Mouse (Mus musculus) MEL (cell line): ENCODE measurements around the gene Slfnl1. TPM values are rescaled to one million over a fixed set of nuclear protein-coding genes. Genes with fewer than 3 reads are reported as not detected.

Source experiments
- DNase-seq: peaks from one replicate; pipeline ENCODE4 v3.0.0; 2011; ENCODE audit warnings: low read depth, low spot score
- H3K27ac ChIP-seq: 2 replicates; pipeline ENCODE4 v1.5.1; 2012; ENCODE audit warnings: low read depth, mild to moderate bottlenecking, control low read depth, low read length, moderate library complexity; ENCODE audit not compliant: control insufficient read depth
- H3K27me3 ChIP-seq, 2 experiments: fragments of 150-350 bp in 1 of 2; sonication (generic) in 1 of 2; 2 replicates each; pipeline ENCODE4 v1.6.1; 2012; ENCODE audit warnings: low read length in 2 of 2, mild to moderate bottlenecking in 2 of 2, improper control_type of control experiment in 1 of 2, moderate library complexity in 1 of 2; ENCODE audit not compliant: insufficient read depth in 2 of 2, control insufficient read depth in 1 of 2
- H3K36me3 ChIP-seq, 2 experiments: 2 replicates each; pipeline ENCODE4 v1.6.1; 2012 to 2014; ENCODE audit warnings: low read length in 2 of 2, improper control_type of control experiment in 1 of 2, inconsistent platforms in 1 of 2, mild to moderate bottlenecking in 1 of 2; ENCODE audit not compliant: insufficient read depth in 2 of 2, control insufficient read depth in 1 of 2
- H3K4me1 ChIP-seq, 2 experiments: fragments of 150-350 bp in 1 of 2; sonication (generic) in 1 of 2; 2 replicates each; pipeline ENCODE4 v1.6.1; 2012; ENCODE audit warnings: low read length in 2 of 2, improper control_type of control experiment in 1 of 2, mild to moderate bottlenecking in 1 of 2; ENCODE audit not compliant: insufficient read depth in 2 of 2, control insufficient read depth in 1 of 2
- H3K4me3 ChIP-seq, 2 experiments: fragments of 150-350 bp in 1 of 2; sonication (generic) in 1 of 2; 2 replicates each; pipeline ENCODE4 v1.5.1; 2012; ENCODE audit warnings: low read depth in 2 of 2, low read length in 2 of 2, mild to moderate bottlenecking in 2 of 2, moderate library complexity in 2 of 2, control low read depth in 1 of 2, improper control_type of control experiment in 1 of 2; ENCODE audit not compliant: control insufficient read depth in 1 of 2, insufficient read depth in 1 of 2
- H3K79me2 ChIP-seq: 2 replicates; pipeline ENCODE4 v1.6.1; 2012; ENCODE audit warnings: mild to moderate bottlenecking, low read length, moderate library complexity; ENCODE audit not compliant: control insufficient read depth, poor library complexity, insufficient read depth
- H3K9ac ChIP-seq: 2 replicates; pipeline ENCODE4 v1.6.1; 2012; ENCODE audit warnings: low read depth, mild to moderate bottlenecking, control low read depth, low read length, moderate library complexity; ENCODE audit not compliant: control insufficient read depth, poor library complexity, severe bottlenecking
- H3K9me3 ChIP-seq: fragments of 150-350 bp; sonication (generic); replicated peaks from 2 replicates; pipeline ENCODE4 v1.6.1; 2012; ENCODE audit warnings: mild to moderate bottlenecking, low read length, improper control_type of control experiment, moderate library complexity; ENCODE audit not compliant: insufficient read depth
- BHLHE40 ChIP-seq: IDR thresholded peaks from 2 replicates; pipeline ENCODE4 v1.6.1; 2012; ENCODE audit warnings: low read depth, mild to moderate bottlenecking, inconsistent platforms, low read length, improper control_type of control experiment, borderline replicate concordance
- CTCF ChIP-seq, 3 experiments: IDR thresholded peaks in 2 of 3; conservative IDR thresholded peaks in 1 of 3; 2 replicates each; pipeline ENCODE4 v1.5.1; 2011 to 2012; ENCODE audit warnings: low read length in 3 of 3, low read depth in 2 of 3, mild to moderate bottlenecking in 2 of 3, improper control_type of control experiment in 1 of 3, inconsistent platforms in 1 of 3, mixed read lengths in 1 of 3, moderate library complexity in 1 of 3; ENCODE audit not compliant: control insufficient read depth in 1 of 3, insufficient read depth in 1 of 3, poor library complexity in 1 of 3, severe bottlenecking in 1 of 3
- ELF1 ChIP-seq: IDR thresholded peaks from 2 replicates; pipeline ENCODE4 v1.6.1; 2014; ENCODE audit warnings: low read depth, mild to moderate bottlenecking, inconsistent platforms, low read length, improper control_type of control experiment, moderate library complexity
- EP300 ChIP-seq, 2 experiments: IDR thresholded peaks; 2 replicates each; pipeline ENCODE4 v1.6.1; 2011; ENCODE audit warnings: improper control_type of control experiment in 2 of 2, low read length in 2 of 2, low read depth in 1 of 2, mild to moderate bottlenecking in 1 of 2
- GABPA ChIP-seq: IDR thresholded peaks from 2 replicates; pipeline ENCODE4 v1.6.1; 2012; ENCODE audit warnings: low read depth, mild to moderate bottlenecking, inconsistent platforms, low read length, improper control_type of control experiment, moderate library complexity
- HCFC1 ChIP-seq: IDR thresholded peaks from 2 replicates; pipeline ENCODE4 v1.6.1; 2012; ENCODE audit warnings: low read depth, mild to moderate bottlenecking, inconsistent platforms, low read length, improper control_type of control experiment, moderate library complexity
- JUND ChIP-seq: IDR thresholded peaks from 2 replicates; pipeline ENCODE4 v1.6.1; 2011; ENCODE audit warnings: low read depth, mild to moderate bottlenecking, improper control_type of control experiment, low read length
- KAT2A ChIP-seq: conservative IDR thresholded peaks from 2 replicates; pipeline ENCODE4 v1.6.1; 2012; ENCODE audit warnings: low read depth, low read length, improper control_type of control experiment, inconsistent platforms
- MAFK ChIP-seq: IDR thresholded peaks from 2 replicates; pipeline ENCODE4 v1.6.1; 2011; ENCODE audit warnings: low read depth, mild to moderate bottlenecking, low read length, improper control_type of control experiment, borderline replicate concordance
- MYB ChIP-seq: IDR thresholded peaks from 2 replicates; pipeline ENCODE4 v1.6.1; 2011; ENCODE audit warnings: mild to moderate bottlenecking, low read depth, low read length, improper control_type of control experiment
- MYC ChIP-seq: IDR thresholded peaks from 2 replicates; pipeline ENCODE4 v1.6.1; 2011; ENCODE audit warnings: low read depth, mild to moderate bottlenecking, low read length, improper control_type of control experiment, moderate library complexity
- POLR2AphosphoS2 ChIP-seq: IDR thresholded peaks from 2 replicates; pipeline ENCODE4 v1.6.1; 2011; ENCODE audit warnings: low read length, improper control_type of control experiment
- POLR2AphosphoS5 ChIP-seq: IDR thresholded peaks from 2 replicates; pipeline ENCODE4 v1.6.1; 2012; ENCODE audit warnings: low read depth, borderline replicate concordance, mild to moderate bottlenecking, inconsistent platforms, low read length, moderate library complexity, mixed read lengths
- RAD21 ChIP-seq: IDR thresholded peaks from 2 replicates; pipeline ENCODE4 v1.6.1; 2011; ENCODE audit warnings: mild to moderate bottlenecking, low read depth, low read length, improper control_type of control experiment
- RCOR1 ChIP-seq: IDR thresholded peaks from 2 replicates; pipeline ENCODE4 v1.6.1; 2012; ENCODE audit warnings: low read depth, mild to moderate bottlenecking, inconsistent platforms, low read length, improper control_type of control experiment
- TCF12 ChIP-seq: IDR thresholded peaks from 2 replicates; pipeline ENCODE4 v1.6.1; 2014; ENCODE audit warnings: low read depth, mild to moderate bottlenecking, inconsistent platforms, low read length, improper control_type of control experiment, moderate library complexity
- UBTF ChIP-seq: IDR thresholded peaks from 2 replicates; pipeline ENCODE4 v1.6.1; 2012; ENCODE audit warnings: low read depth, mild to moderate bottlenecking, inconsistent platforms, low read length, improper control_type of control experiment, moderate library complexity, borderline replicate concordance; ENCODE audit not compliant: insufficient read depth
- ZNF384 ChIP-seq: IDR thresholded peaks from 2 replicates; pipeline ENCODE4 v1.6.1; 2012; ENCODE audit warnings: low read depth, mild to moderate bottlenecking, inconsistent platforms, low read length, improper control_type of control experiment
- polyA plus RNA-seq, 2 experiments: library from polyadenylated mRNA; stranded (reverse) in 1 of 2; unstranded in 1 of 2; fragments of >175 nt in 1 of 2; fragments of >200 nt in 1 of 2; gene quantifications; 2 replicates each; pipeline versions ENCODE4 v1.2.1 to v1.2.4; 2012; ENCODE audit warnings: low replicate concordance in 2 of 2, low read depth in 1 of 2; ENCODE audit not compliant: insufficient read length in 2 of 2, insufficient read depth in 1 of 2, missing spikeins in 1 of 2
- total RNA-seq: library from RNA; depleted of rRNA; stranded (reverse); fragments of 300-350 nt; gene quantifications from 2 replicates; pipeline ENCODE4 v1.2.3, GENCODE M21; 2012

Gene Slfnl1
- total and polyA plus RNA-seq, 3 experiments, result 0.06 TPM; not detected in 2

- peaks cover 0 to 2% of the 10 kb centered on the region in 2 experiments; a peak in 2 of 4 replicates for H3K36me3 ChIP-seq
Measured at GRCm38 (mm10) chr4:120528171-120528570, 3.9 kb upstream of the Slfnl1 start.

DNA sequence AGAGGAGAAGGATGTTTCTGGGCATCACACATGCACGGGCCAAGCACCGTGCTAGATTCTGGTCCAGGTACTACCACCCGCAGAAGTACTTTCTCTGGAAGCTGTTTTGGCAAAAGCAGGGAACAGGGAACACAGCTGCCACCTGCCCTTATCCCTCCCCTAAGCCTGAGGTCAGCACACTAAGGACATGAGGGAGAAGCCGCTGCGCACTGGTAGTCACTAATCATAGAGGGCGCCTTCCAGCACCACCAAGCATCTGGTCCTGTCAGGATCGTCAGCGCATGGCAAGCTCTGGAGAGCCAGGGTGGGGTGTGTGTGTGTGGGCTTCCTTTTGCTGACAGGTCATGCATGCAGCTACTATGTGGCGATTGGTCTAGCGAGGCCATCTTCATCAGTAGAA, 6.6 kb downstream of the Slfnl1 start:
- no peaks in the 10 kb centered on the region for H3K4me1 ChIP-seq
- H3K27me3 ChIP-seq, result no peaks in the 10 kb centered on the region
- H3K9ac ChIP-seq, result no peak overlapping the region
- H3K36me3 ChIP-seq, result no peaks in the 10 kb centered on the region; a peak in 2 of 4 replicates
- no peaks in the 10 kb centered on the region for H3K79me2 ChIP-seq
- no peaks in the 10 kb centered on the region for H3K9me3 ChIP-seq
- DNase-seq, result no peak
- no peak for TF ChIP-seq TCF12
- no peak for TF ChIP-seq ELF1
- TF ChIP-seq UBTF, result no peak
- no peak for TF ChIP-seq RAD21
- no peak overlapping the region for H3K4me3 ChIP-seq
- no peak overlapping the region for H3K27ac ChIP-seq

More at GRCm38 (mm10) chr4:120528171-120528570, 3.9 kb upstream of the Slfnl1 start:
- Histone ChIP-seq H3K4me1 (no peaks in the 10 kb centered on the region), H3K79me2 (no peaks in the 10 kb centered on the region), H3K27me3 (no peaks in the 10 kb centered on the region), H3K27ac (no peak overlapping the region), H3K9me3 (no peaks in the 10 kb centered on the region), H3K9ac (no peak overlapping the region), H3K4me3 (no peak overlapping the region)
- DNase-seq, result no peak
- TF ChIP-seq JUND (no peak), ZNF384 (no peak), BHLHE40 (no peak), MYB (no peak), HCFC1 (no peak), POLR2AphosphoS5 (no peak), RCOR1 (no peak), EP300 (IDR thresholded peaks at IDR 0.05; ENCODE audit: low read depth in 1 of 2, low read length in 2 of 2) (no peak), POLR2AphosphoS2 (no peak), CTCF (IDR thresholded peaks at IDR 0.05 in 2 of 3, conservative IDR thresholded peaks at IDR 0.05 in 1 of 3; ENCODE audit: control insufficient read depth in 1 of 3, insufficient read depth in 1 of 3, low read depth in 2 of 3, low read length in 3 of 3, poor library complexity in 1 of 3, severe bottlenecking in 1 of 3) (no peak), KAT2A (no peak), MYC (no peak), MAFK (no peak), GABPA (no peak)
